Mouse (Mus musculus) neural tube, embryonic 15.5 days (tissue): ENCODE data around the gene Krt72. TPM values are rescaled to one million over a fixed set of nuclear protein-coding genes. Genes with fewer than 3 reads are reported as not detected.

Source experiments
- ATAC-seq: fragments of 200-750 bp; cut with Nextera tagmentation; 2 replicates; pipeline ENCODE4 v1.8.0; 2017; ENCODE audit warnings: mild to moderate bottlenecking, moderate TSS enrichment, moderate library complexity; ENCODE audit not compliant: low FRiP score
- H3K27ac ChIP-seq: fragments of 300-500 bp; sonication (generic); replicated peaks from 2 replicates; pipeline ENCODE4 v1.5.1; 2015; ENCODE audit warnings: mild to moderate bottlenecking, inconsistent platforms
- H3K27me3 ChIP-seq: fragments of 300-500 bp; sonication (generic); replicated peaks from 2 replicates; pipeline ENCODE4 v1.6.1; 2015; ENCODE audit warnings: inconsistent platforms
- H3K36me3 ChIP-seq: fragments of 300-500 bp; sonication (generic); 2 replicates; pipeline ENCODE4 v1.6.1; 2015; ENCODE audit warnings: inconsistent platforms
- H3K4me1 ChIP-seq: fragments of 300-500 bp; sonication (generic); 2 replicates; pipeline ENCODE4 v1.6.1; 2015; ENCODE audit warnings: inconsistent platforms
- H3K4me2 ChIP-seq: fragments of 300-500 bp; sonication (generic); 2 replicates; pipeline ENCODE4 v1.6.1; 2015; ENCODE audit warnings: inconsistent platforms, mild to moderate bottlenecking, moderate library complexity
- H3K4me3 ChIP-seq: fragments of 300-500 bp; sonication (generic); replicated peaks from 2 replicates; pipeline ENCODE4 v1.5.1; 2015; ENCODE audit warnings: mild to moderate bottlenecking, inconsistent platforms
- H3K9ac ChIP-seq: fragments of 300-500 bp; sonication (generic); replicated peaks from 2 replicates; pipeline ENCODE4 v1.6.1; 2015; ENCODE audit warnings: mild to moderate bottlenecking, inconsistent platforms
- H3K9me3 ChIP-seq: fragments of 300-500 bp; sonication (generic); replicated peaks from 2 replicates; pipeline ENCODE4 v1.6.1; 2016; ENCODE audit warnings: inconsistent platforms
- WGBS: fragments of 180-500 bp; shearing (Covaris S2); methylation state at CpG from one replicate; pipeline ENCODE4 v1.1.7; 2015; ENCODE audit warnings: mixed read lengths; 5-methylcytosine and 5-hydroxymethylcytosine counted together
- polyA plus RNA-seq: library from polyadenylated mRNA; unstranded; fragments of >200 nt; fragmentation: Nextera tagmentation; extraction: Ambion mirVana; gene quantifications from 2 replicates; pipeline ENCODE4 v1.2.1, GENCODE M21; 2015

The Krt72 gene
- polyA plus RNA-seq, 1 experiment from 2014 or later, result not detected

GRCm38 (mm10) chr15:101772080-101772710 lies 14.1 kb downstream of the Krt72 start:
- no peaks in the 10 kb centered on the region; the same call in 1 of the 2 replicates for H3K4me1 ChIP-seq
- no peaks in the 10 kb centered on the region for H3K9me3 ChIP-seq
- no peaks in the 10 kb centered on the region for H3K36me3 ChIP-seq
- no peaks in the 10 kb centered on the region for H3K27me3 ChIP-seq
- no peak for ATAC-seq
- no peak overlapping the region for H3K9ac ChIP-seq
- WGBS, result 76% methylated on average over 5 of the region's 5 CpGs
- H3K27ac ChIP-seq, result no peak overlapping the region
- no peak overlapping the region for H3K4me2 ChIP-seq
- no peak overlapping the region for H3K4me3 ChIP-seq

DNA sequence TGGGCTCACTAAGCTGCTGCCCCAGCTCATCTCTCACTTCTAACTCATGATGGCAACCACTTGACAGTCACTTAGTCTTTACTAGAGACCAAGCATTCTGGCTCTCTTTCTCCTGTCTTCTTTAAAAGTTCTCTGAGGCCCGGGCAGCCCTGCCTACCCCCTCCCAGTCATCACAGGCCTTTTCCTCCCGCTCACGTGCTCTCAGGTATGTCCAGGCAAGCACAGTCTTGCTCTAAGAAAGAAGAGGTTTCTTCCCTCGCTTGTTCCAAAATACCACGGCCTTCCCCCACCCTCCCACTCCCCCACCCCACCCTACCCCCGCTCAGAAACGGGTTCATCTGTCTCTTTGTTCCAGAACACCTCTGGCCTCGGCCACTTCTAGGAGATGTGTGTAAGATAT lies 16.0 kb downstream of the Krt72 start:
- Histone ChIP-seq H3K4me2 (no peak overlapping the region), H3K9ac (no peak overlapping the region), H3K9me3 (no peaks in the 10 kb centered on the region), H3K36me3 (no peaks in the 10 kb centered on the region), H3K27ac (no peak overlapping the region), H3K4me1 (no peaks in the 10 kb centered on the region; the same call in 1 of the 2 replicates), H3K27me3 (no peaks in the 10 kb centered on the region), H3K4me3 (no peak overlapping the region)
- no peak for ATAC-seq
- WGBS, result 61% methylated on average over 8 of the region's 8 CpGs

- H3K27me3 ChIP-seq, result peaks cover 4% of the 10 kb centered on the region; the same call in 1 of the 2 replicates
- H3K9me3 ChIP-seq, result no peaks in the 10 kb centered on the region
- H3K4me2 ChIP-seq, result no peak within 1 kb of the TSS
- no peaks in the 10 kb centered on the region for H3K4me1 ChIP-seq
- no peaks in the 10 kb centered on the region for H3K36me3 ChIP-seq
- H3K9ac ChIP-seq, result no peak within 1 kb of the TSS
- H3K4me3 ChIP-seq, result no peak within 1 kb of the TSS
- no peak for ATAC-seq
- no peak within 1 kb of the TSS for H3K27ac ChIP-seq
- 56% methylated on average over 14 of the region's 14 CpGs for WGBS
Observed at GRCm38 (mm10) chr15:101742711-101743110, 43.5 kb downstream of the Krt72 start, which contains the start of gene Krt71. Gene Krt71, minus strand, starts transcription at chr15:101743109.

- Histone ChIP-seq H3K36me3 (no peaks in the 10 kb centered on the region), H3K4me3 (no peak overlapping the region), H3K4me1 (no peaks in the 10 kb centered on the region), H3K27ac (no peak overlapping the region), H3K4me2 (no peak overlapping the region), H3K9me3 (no peaks in the 10 kb centered on the region), H3K9ac (no peak overlapping the region), H3K27me3 (peaks cover 4% of the 10 kb centered on the region; the same call in 1 of the 2 replicates)
- WGBS, result 76% methylated on average over 7 of the region's 7 CpGs
- no peak for ATAC-seq
Observed at GRCm38 (mm10) chr15:101737786-101738185, 48.5 kb downstream of the Krt72 start.

DNA sequence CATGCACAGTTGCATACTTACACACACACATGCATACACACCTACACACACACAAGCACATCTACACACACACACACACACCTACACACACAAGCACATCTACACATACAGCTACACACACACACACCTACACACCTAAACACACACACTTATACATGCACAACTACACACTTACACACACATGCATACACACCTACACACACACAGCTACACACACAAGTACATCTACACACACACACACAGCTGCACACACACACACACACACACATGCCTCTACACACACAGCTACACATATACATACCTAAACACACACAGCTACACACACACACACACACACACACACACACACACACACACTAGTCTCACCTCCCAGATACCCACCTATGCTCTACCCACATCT lies 55.6 kb downstream of the Krt72 start:
- Histone ChIP-seq H3K9ac (no peak overlapping the region), H3K4me3 (no peak overlapping the region), H3K27ac (no peak overlapping the region), H3K9me3 (no peaks in the 10 kb centered on the region), H3K4me2 (no peak overlapping the region), H3K27me3 (no peaks in the 10 kb centered on the region), H3K4me1 (no peaks in the 10 kb centered on the region), H3K36me3 (no peaks in the 10 kb centered on the region)
- no peak for ATAC-seq

Other genes with a start within 250 kb of the Krt72 start
- gene Krt82, start 235.8 kb downstream of the Krt72 start, polyA plus RNA-seq, result not detected in 2 replicates
- 0.06 and 0.12 TPM in 2 replicates for gene Krt90, start 223.5 kb downstream of the Krt72 start, polyA plus RNA-seq
- gene Krt75, start 212.6 kb downstream of the Krt72 start, polyA plus RNA-seq, result 0.10 TPM in 1 of 2 replicates, not detected in the other
- gene Gm5414, start 158.3 kb downstream of the Krt72 start, polyA plus RNA-seq, result not detected in 2 replicates
- not detected in 2 replicates for gene Gm5478, start 139.1 kb downstream of the Krt72 start, polyA plus RNA-seq
- 0.09 TPM in 1 of 2 replicates, not detected in the other for gene Krt6b, start 106.2 kb downstream of the Krt72 start, polyA plus RNA-seq
- 0.75 and 1.5 TPM in 2 replicates for gene Krt6a, start 92.2 kb downstream of the Krt72 start, polyA plus RNA-seq
- 0.79 and 37.7 TPM in 2 replicates for gene Krt5, start 73.6 kb downstream of the Krt72 start, polyA plus RNA-seq
- 0.22 and 0.55 TPM in 2 replicates for gene Krt71, start 43.4 kb downstream of the Krt72 start, polyA plus RNA-seq
- 0.31 and 0.47 TPM in 2 replicates for gene Krt73, start 15.9 kb upstream of the Krt72 start, polyA plus RNA-seq
- gene Krt2, start 31.7 kb upstream of the Krt72 start, polyA plus RNA-seq, result not detected in 2 replicates
- 11.9 and 16.9 TPM in 2 replicates for gene Krt1, start 64.3 kb upstream of the Krt72 start, polyA plus RNA-seq
- gene Krt77, start 83.2 kb upstream of the Krt72 start, polyA plus RNA-seq, result 0.29 and 0.54 TPM in 2 replicates
- not detected in 2 replicates for gene Krt76, start 106.5 kb upstream of the Krt72 start, polyA plus RNA-seq
- gene Krt4, start 138.3 kb upstream of the Krt72 start, polyA plus RNA-seq, result 2.8 and 3.4 TPM in 2 replicates
- 0.23 and 0.27 TPM in 2 replicates for gene Krt79, start 153.9 kb upstream of the Krt72 start, polyA plus RNA-seq
- 0.05 TPM in 2 replicates for gene Krt78, start 167.8 kb upstream of the Krt72 start, polyA plus RNA-seq
- 2.2 and 297 TPM in 2 replicates for gene Krt8, start 218.0 kb upstream of the Krt72 start, polyA plus RNA-seq
- 1.9 and 300 TPM in 2 replicates for gene Krt18, start 241.7 kb upstream of the Krt72 start, polyA plus RNA-seq